Mouse (Mus musculus) CD4-positive, CD25-positive, alpha-beta regulatory T cell, adult 2 months (primary cell): ENCODE data around the gene Crim1.

Experiments
- DNase-seq: peaks from one replicate; pipeline ENCODE4 v3.0.0-alpha.2; 2012; ENCODE audit warnings: low read depth, low spot score

Crim1 gene

GRCm38 (mm10) chr17:78325761-78326332, 125.8 kb downstream of the Crim1 start:
- DNase-seq, result no peak

DNA sequence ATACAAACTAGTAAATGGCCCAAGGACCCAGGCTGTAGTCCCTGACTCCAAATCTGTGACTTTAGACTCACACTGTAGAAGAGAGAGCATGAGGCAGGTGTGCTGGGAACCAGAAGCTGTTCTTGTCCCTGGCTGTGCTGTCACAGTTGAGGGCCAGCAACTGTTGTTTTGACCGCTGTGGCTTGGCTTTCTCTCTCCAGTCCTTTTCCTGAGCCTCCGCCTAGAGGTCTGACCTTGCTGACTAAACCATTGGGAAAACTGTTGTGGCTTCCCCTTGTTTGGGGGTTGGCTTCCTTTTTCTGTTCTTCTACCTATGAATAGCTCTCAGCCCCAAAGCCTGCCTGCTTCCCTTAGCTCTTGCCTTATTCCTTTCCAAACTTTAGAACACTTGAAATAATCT, 126.3 kb downstream of the Crim1 start:
- DNase-seq, result no peak

DNA sequence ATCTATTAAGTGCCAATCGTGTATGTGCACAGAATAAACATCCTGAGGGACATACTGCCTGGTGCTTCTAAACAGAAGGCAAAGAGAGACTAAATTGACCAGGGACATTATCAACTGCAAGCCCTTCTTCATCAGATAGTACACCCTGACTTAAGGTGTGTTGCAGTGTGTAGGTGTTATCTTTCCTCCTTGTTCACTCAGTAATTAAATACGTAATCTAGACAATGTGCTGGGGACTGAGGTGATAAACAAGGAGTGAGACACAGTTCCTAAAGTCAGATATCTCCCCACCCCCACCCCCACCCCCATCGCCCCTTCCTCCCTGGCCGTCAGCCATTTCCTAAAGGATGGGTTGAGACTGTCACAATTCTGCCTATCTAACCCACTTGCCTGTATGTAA, 127.1 kb downstream of the Crim1 start:
- no peak for DNase-seq

DNA sequence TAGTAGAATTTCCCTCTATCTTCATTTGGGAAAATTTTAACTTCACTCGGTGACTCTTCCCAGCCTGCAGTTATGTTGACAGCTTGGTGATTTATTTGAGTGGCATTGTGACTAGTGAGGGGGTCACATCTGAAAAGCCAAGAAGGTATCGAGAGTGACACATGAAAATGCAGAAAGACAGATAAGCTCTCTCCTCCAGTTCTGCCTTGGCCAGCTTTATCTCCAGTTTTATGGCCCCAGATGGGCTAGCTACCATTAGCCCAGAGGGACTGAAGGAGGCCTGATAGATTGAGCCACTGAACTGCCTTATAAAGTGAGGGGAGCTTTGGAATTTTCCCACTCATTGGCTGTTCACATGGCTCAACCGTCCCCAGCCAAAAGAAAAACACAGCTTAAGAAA, 128.2 kb downstream of the Crim1 start:
- no peak for DNase-seq

DNA sequence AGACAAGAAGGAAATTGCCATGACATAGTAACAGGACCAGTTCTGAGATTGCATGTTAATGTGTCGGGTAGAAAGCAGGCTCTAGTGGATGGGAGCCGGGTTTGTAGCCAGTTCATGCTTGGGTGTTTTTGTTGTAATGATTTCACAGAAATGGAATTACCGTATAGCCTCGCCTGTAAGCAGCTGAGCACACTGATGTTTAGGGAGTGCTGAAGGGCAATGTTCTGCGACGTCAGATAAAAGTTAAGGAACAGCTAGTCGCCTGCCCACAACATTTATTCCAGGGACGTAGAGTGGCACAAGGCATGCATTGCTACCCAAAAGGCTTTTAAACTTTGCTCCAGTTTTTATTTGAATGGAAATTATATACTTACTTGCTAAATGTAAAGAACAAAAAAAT, 131.4 kb downstream of the Crim1 start:
- no peak for DNase-seq

DNA sequence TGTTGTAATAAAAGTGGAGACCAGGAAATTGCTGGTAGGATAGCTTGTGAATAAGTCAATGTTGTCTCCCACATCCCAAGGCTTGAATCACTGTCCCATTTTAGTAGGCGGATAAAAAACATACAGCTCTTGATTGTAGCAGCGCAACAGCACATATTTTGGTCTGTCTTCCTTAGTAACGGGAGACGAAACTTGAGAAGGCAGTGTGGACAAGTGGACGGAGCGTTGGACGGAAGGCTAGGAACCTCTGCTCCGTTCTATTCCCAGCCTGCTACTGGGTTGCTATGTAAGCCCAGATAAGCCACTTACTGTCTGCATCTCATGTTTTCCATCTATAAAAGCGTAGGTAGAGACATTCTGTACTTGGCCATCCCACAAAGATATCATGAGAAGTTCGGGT, 133.2 kb downstream of the Crim1 start:
- DNase-seq, result no peak

DNA sequence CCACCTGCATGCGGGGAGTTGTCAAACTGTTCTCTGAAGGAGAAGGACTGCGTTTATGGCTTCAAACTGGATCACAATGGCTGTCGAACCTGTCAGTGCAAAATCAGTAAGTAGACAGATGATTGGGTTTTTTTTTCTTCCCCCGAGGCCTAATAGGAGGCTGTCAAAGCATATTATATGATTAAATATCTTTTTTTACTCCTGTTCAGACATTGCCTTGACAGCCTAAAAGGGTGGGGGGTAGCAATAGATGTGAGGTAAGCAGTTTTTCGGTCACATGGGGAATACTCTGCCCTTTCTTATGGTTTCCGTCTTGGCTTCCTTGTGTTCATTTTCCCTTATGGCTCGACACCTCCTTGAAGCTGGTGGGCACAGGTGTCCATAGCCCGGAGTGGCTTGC, 135.2 kb downstream of the Crim1 start:
- DNase-seq, result no peak

- no peak for DNase-seq
Measured at GRCm38 (mm10) chr17:78343688-78344087, 143.6 kb downstream of the Crim1 start.

GRCm38 (mm10) chr17:78347111-78347801, 147.2 kb downstream of the Crim1 start:
- no peak for DNase-seq

DNA sequence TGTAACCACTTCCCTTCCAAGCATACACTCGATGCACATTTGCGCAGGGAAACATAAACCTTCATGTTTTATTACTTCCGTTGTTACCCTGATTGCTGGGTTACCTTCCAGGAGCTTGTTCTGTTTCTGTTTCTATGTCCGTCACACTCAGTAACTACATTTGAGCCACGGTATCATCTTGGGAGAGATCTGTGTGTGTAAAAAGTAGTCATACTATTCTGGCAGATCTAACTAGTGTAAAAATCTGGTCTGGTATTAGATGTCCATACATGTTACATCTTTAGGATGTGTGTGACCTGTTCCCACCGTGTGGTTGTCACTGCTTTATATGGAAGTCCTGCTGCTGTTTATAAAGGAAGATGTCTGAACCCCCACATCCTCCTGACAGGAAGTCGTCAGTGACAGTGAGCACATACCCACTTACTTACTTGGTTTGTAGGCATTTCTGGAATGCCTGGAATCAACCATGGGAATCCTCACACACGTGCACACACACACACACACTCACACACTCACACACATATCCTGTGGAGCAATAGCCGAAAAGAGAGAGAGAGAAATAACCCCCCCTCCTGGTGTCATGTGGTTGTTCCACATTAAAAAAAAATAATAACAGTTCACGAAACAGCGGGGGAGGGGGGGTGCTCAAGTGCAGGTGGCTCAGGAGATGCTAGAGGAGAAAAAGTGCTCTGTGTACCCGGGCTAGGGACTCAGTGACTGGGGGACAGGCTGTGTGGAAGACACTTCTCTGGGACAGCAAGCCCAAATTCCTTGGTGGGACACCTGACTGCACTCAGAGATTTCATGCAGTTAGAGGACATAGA, 151.8 kb downstream of the Crim1 start:
- DNase-seq, result peak; percentile 74

GRCm38 (mm10) chr17:78352500-78352855, 152.4 kb downstream of the Crim1 start:
- DNase-seq, result peak; percentile 66

GRCm38 (mm10) chr17:78354411-78354810, 154.4 kb downstream of the Crim1 start:
- DNase-seq, result no peak

DNA sequence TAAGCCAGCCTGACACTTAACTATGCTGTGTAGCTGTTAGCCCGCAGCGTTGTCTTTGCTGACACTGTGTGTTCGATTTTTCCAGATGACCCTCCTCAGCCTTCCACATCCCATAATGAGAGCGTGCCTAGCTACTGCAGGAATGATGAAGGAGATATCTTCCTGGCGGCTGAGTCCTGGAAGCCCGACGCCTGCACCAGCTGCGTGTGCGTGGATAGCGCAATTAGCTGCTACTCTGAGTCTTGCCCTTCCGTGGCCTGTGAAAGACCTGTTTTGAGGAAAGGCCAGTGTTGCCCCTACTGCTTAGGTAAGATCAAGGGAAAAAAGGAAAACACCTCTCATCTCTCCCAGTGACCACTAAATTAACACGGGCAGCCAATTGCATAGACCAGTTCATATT, 154.8 kb downstream of the Crim1 start:
- DNase-seq, result no peak

- DNase-seq, result no peak
Measured at GRCm38 (mm10) chr17:78355611-78356010, 155.6 kb downstream of the Crim1 start.

- DNase-seq, result no peak
Measured at GRCm38 (mm10) chr17:78357753-78358152, 157.7 kb downstream of the Crim1 start.

DNA sequence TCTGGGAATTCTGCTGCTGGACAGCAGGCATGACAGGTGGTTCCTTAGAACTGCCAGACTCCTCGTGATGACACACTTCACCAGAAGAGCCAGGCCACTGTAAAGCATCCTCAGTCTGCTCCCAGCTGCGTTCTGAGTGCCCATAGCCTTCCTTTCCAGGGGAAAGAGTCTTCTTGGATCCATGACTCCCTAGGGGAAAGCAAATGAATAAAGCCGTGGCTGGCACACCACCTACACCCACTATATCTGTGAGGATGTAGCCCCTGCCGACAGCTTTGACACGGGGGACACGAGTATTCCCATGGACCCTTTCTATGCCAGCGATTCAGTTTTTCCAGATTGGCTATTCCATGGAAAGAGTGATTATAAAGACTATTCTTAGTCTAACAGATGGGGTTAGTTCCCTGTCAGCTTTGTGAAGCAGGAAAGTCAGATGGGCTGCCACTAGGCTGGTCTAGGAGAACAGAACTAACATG, 158.2 kb downstream of the Crim1 start:
- DNase-seq, result no peak

GRCm38 (mm10) chr17:78361939-78362728, 162.1 kb downstream of the Crim1 start:
- DNase-seq, result peak; percentile 80

DNA sequence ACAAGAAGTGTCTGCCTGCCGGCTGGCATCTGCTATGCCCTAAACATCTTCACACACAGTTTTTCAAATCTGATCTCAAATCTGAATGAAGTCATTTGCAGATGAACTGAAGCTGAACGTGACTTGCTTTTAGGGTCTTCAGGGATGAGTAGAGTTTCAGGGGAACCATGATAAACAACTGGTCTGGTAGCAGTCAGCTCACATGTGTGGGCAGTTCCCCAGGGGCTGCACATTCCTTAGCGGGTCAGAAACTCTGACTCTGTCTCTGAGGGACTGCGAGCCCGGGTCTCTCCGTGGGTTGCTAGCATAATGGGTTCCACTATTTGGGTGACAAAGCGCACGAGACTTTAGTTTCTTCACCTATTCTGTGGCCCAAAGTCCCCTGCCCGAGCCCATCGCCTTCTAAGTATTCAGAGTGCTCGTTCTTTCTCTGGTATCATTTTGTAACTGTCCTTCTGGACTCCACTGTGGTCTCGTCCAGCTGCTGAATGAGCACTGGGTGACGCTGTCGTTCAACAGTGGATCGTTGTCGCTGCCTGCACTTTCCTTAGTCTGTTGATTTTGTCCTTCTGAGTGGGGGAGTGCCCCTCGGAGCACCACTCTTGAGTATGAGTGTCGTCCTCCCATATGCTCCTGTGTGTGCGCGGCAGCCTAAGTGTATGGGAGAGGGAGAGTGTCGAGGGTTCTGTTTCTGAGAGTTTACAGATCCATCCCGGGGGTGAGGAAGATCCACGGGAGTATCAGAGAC, 164.7 kb downstream of the Crim1 start:
- DNase-seq, result no peak

GRCm38 (mm10) chr17:78366070-78366469, 166.0 kb downstream of the Crim1 start:
- DNase-seq, result no peak

GRCm38 (mm10) chr17:78368481-78368880, 168.4 kb downstream of the Crim1 start:
- no peak for DNase-seq

DNA sequence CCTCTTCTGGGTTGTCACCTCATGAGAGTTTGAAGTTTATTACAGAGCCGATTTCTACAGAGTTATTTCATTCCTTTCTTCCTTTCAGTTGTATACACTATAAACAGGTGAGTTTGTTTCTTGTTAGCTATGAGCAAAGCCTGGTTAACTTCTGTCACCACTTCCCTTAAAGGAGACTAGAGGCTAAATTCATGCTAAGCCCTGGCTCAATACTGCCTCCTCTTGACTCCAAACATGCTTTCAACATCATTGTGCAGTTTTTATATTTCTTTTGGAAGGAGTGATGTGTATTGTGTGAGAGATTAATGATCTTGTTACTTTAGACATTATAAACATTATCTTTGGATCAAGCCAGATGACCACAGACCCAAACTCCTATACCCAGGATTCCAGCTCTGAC, 170.4 kb downstream of the Crim1 start:
- peak; percentile 62 for DNase-seq
